Mouse (Mus musculus): Measurements from ENCODE around the gene Pacrg. TPM values are rescaled to one million over a fixed set of nuclear protein-coding genes. Genes with fewer than 3 reads are reported as not detected.

Gene Pacrg
- polyA plus RNA-seq, 1 experiment from 2014 or later = 0.89 TPM

DNA sequence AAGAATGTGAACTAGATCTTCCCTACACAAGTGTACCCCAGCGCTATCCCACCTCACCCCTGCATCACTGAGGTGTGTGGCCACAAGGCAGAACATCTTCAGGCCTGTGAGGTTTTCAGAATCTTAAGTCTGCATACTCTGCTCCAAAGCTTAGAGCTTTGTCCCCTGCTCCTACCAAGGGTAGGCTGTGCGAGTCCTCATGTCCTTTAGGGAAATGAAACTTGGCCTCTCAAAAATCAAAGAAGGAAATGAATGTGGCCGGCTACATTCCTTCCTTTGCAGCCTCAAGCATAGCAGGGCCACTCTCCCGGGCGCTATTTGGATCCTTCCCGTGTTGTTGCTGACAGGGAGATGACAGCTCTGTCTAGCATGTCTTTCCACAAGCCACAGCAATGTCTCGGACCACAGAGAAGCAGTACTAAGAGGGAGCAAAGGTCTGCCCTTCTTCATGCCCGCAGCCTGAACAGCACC lies 469.4 kb downstream of the Pacrg start:
- no peak for DNase-seq (ENCODE audit: low spot score)
- WGBS = 20% methylated on average over 8 of the region's 8 CpGs
- H3K27me3 ChIP-seq (ENCODE audit: insufficient read depth, poor library complexity, severe bottlenecking) = no peaks in the 10 kb centered on the region
- H3K4me1 ChIP-seq = peaks cover 72% of the 10 kb centered on the region
- H3K36me3 ChIP-seq = no peaks in the 10 kb centered on the region
- H3K9me3 ChIP-seq = no peaks in the 10 kb centered on the region
- H3K4me3 ChIP-seq = no peak overlapping the region
- peak overlapping the region; percentile 88 for H3K27ac ChIP-seq

- peaks cover 77% of the 10 kb centered on the region for H3K4me1 ChIP-seq
These were observed 470.0 kb downstream of the Pacrg start for GRCm38 (mm10) chr17:10369961-10370659.

GRCm38 (mm10) chr17:10367044-10367443 lies 473.1 kb downstream of the Pacrg start:
- Histone ChIP-seq H3K36me3 (no peaks in the 10 kb centered on the region), H3K27ac (0 out of 2 replicates have a peak overlapping the region, but pooled peaks have one; percentile 49), H3K4me3 (no peak overlapping the region), H3K4me1 (peaks cover 58% of the 10 kb centered on the region), H3K9me3 (no peaks in the 10 kb centered on the region), H3K27me3 (ENCODE audit: insufficient read depth, poor library complexity, severe bottlenecking) (no peaks in the 10 kb centered on the region)
- 56% methylated on average over 5 of the region's 5 CpGs for WGBS
- no peak for DNase-seq (ENCODE audit: low spot score)

More at GRCm38 (mm10) chr17:10369961-10370659, 470.0 kb downstream of the Pacrg start:
- Histone ChIP-seq H3K27me3 (ENCODE audit: insufficient read depth, poor library complexity, severe bottlenecking) (no peaks in the 10 kb centered on the region), H3K9me3 (no peaks in the 10 kb centered on the region), H3K36me3 (no peaks in the 10 kb centered on the region), H3K27ac (peak overlapping the region; percentile 88), H3K4me3 (no peak overlapping the region)
- 71% methylated on average over 13 of the region's 13 CpGs for WGBS
- DNase-seq (ENCODE audit: low spot score) = no peak

DNA sequence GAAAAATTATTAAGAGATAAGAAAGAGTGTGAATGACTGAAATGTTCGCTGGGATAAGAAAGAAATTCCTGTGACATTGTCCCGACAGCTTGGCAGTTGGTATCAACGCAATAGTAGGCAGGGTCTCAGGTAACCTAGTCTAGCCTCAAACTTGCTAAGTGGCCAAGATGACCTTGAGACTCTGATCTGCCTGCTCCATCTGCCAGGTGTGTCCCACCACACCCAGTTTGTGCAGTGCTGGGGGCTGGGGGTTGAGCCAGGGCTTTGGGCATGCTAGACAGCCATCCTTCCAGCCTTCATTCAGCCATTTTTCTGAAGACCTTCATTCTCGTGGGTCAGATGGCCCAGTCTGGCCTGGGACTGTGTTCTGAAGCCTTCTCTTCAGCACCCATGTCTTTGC lies 473.5 kb downstream of the Pacrg start:
- Histone ChIP-seq H3K4me1 (peaks cover 58% of the 10 kb centered on the region), H3K9me3 (no peaks in the 10 kb centered on the region), H3K27me3 (ENCODE audit: insufficient read depth, poor library complexity, severe bottlenecking) (no peaks in the 10 kb centered on the region), H3K36me3 (no peaks in the 10 kb centered on the region), H3K4me3 (no peak overlapping the region), H3K27ac (peak overlapping the region; percentile 67; the same call in 1 of the 2 replicates)
- DNase-seq (ENCODE audit: low spot score) = no peak
- 72% methylated on average over 4 of the region's 4 CpGs for WGBS

GRCm38 (mm10) chr17:10365501-10366482 lies 474.3 kb downstream of the Pacrg start:
- H3K27me3 ChIP-seq (ENCODE audit: insufficient read depth, poor library complexity, severe bottlenecking) = no peaks in the 10 kb centered on the region
- H3K9me3 ChIP-seq = no peaks in the 10 kb centered on the region
- no peak overlapping the region for H3K4me3 ChIP-seq
- no peaks in the 10 kb centered on the region for H3K36me3 ChIP-seq
- WGBS = 75% methylated on average over 13 of the region's 13 CpGs
- DNase-seq (ENCODE audit: low spot score) = no peak
- peaks cover 52% of the 10 kb centered on the region for H3K4me1 ChIP-seq
- H3K27ac ChIP-seq = peak overlapping the region; percentile 67

DNA sequence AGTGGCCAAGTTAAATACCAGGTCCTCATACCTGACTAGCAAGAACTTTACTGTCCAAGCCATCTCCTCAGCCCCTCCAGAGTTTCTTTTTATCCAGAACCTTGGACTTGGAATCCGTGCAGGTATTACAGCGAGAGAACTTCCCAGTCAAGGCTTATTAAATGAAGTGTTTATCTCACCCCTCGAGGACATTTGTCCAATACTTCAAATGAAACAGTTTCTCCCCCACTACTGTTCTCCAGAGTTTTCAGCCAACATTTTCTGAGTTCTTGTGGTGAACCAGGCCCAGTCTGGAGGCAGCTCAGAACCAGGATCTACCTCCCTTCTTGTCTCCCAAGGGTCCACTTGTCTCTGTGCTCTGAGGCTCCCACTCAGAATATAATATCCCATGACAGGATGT lies 477.0 kb downstream of the Pacrg start:
- DNase-seq (ENCODE audit: low spot score) = no peak
- H3K9me3 ChIP-seq = no peaks in the 10 kb centered on the region
- no peak overlapping the region for H3K4me3 ChIP-seq
- no peaks in the 10 kb centered on the region for H3K36me3 ChIP-seq
- H3K4me1 ChIP-seq = peaks cover 57% of the 10 kb centered on the region
- 77% methylated on average over 3 of the region's 3 CpGs for WGBS
- no peaks in the 10 kb centered on the region for H3K27me3 ChIP-seq (ENCODE audit: insufficient read depth, poor library complexity, severe bottlenecking)
- H3K27ac ChIP-seq = peak overlapping the region; percentile 62; the same call in 1 of the 2 replicates

DNA sequence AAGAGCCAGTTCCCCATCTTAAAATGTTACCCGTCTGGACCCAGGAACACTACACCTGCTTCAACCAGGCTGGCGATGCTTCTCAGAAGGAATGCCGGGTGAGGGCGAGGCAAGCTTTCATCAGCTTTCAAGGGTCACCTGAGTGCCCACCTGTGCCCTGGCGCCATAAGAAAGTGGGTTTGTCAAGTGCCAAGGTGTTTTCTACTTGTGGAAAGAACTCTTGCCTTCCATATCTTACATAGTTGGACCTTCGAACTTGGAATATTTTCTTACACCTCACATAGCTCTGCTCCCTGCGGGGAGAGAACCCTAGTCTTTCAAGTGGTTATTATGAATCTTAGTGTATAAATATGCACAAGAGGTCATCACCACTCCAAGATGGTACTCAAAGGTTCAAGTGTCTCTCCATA lies 478.2 kb downstream of the Pacrg start:
- 71% methylated on average over 7 of the region's 7 CpGs for WGBS
- Histone ChIP-seq H3K9me3 (no peaks in the 10 kb centered on the region), H3K27ac (peak overlapping the region; percentile 42; the same call in 1 of the 2 replicates)

DNA sequence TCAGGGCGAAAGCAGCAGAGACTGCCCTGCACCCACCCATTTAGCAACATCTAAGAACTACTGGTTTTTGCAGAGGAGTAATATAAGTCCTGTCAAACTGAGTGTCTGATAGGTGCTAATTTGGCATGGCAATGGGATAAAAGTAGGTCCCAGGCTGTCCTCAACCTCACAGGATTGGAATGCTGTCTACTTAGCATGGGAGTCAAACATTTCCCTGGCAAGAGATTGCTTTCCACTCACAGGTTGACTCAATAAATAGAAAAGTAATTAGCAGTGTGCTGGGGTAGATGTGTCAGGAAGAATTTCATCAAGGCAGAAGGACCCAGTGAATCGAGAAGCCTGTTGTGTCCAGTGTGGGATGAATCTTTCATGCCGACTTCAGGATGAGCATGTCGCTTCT lies 479.4 kb downstream of the Pacrg start:
- 64% methylated on average over 4 of the region's 4 CpGs for WGBS
- peaks cover 64% of the 10 kb centered on the region for H3K4me1 ChIP-seq
- no peak for DNase-seq (ENCODE audit: low spot score)
- no peak overlapping the region for H3K4me3 ChIP-seq
- H3K9me3 ChIP-seq = no peaks in the 10 kb centered on the region
- H3K27ac ChIP-seq = peak overlapping the region; percentile 79
- H3K27me3 ChIP-seq (ENCODE audit: insufficient read depth, poor library complexity, severe bottlenecking) = no peaks in the 10 kb centered on the region
- no peaks in the 10 kb centered on the region for H3K36me3 ChIP-seq

More for the DNA sequence above, 478.2 kb downstream of the Pacrg start:
- no peaks in the 10 kb centered on the region for H3K36me3 ChIP-seq
- no peak overlapping the region for H3K4me3 ChIP-seq
- peaks cover 61% of the 10 kb centered on the region for H3K4me1 ChIP-seq
- no peaks in the 10 kb centered on the region for H3K27me3 ChIP-seq (ENCODE audit: insufficient read depth, poor library complexity, severe bottlenecking)
- DNase-seq (ENCODE audit: low spot score) = no peak

- peaks cover 63% of the 10 kb centered on the region for H3K4me1 ChIP-seq
These were observed 480.6 kb downstream of the Pacrg start for GRCm38 (mm10) chr17:10359466-10359865.

DNA sequence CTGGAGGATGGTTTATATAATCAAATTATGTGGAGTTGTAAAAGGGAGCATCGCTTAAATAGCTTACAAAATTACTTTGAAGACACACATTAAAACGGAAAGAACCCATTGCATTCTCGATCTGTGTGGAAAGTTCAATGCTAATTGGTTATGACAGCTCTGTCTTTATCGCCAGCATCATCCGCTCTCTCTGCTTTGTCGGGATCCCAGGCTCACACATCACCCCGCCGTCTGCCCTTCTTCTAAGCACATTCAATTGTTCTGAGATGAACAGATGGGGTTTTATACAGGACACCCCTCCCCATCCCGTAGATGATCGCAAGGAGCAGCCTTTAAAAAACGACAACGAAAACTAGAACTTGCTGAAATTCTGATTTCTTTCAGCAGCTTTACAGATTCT lies 482.8 kb downstream of the Pacrg start:
- Histone ChIP-seq H3K27me3 (ENCODE audit: insufficient read depth, poor library complexity, severe bottlenecking) (no peaks in the 10 kb centered on the region), H3K27ac (peak overlapping the region; percentile 87; the same call in 1 of the 2 replicates), H3K4me1 (peaks cover 62% of the 10 kb centered on the region), H3K36me3 (no peaks in the 10 kb centered on the region), H3K4me3 (no peak overlapping the region), H3K9me3 (no peaks in the 10 kb centered on the region)
- 86% methylated on average over 12 of the region's 12 CpGs for WGBS
- no peak for DNase-seq (ENCODE audit: low spot score)

More at GRCm38 (mm10) chr17:10359466-10359865, 480.6 kb downstream of the Pacrg start:
- peak overlapping the region; percentile 87 for H3K27ac ChIP-seq
- no peaks in the 10 kb centered on the region for H3K9me3 ChIP-seq
- DNase-seq (ENCODE audit: low spot score) = peak; percentile 79
- no peaks in the 10 kb centered on the region for H3K36me3 ChIP-seq
- no peaks in the 10 kb centered on the region for H3K27me3 ChIP-seq (ENCODE audit: insufficient read depth, poor library complexity, severe bottlenecking)
- 12% methylated on average over 14 of the region's 14 CpGs for WGBS
- H3K4me3 ChIP-seq = peak overlapping the region; percentile 27; the same call in 1 of the 2 replicates

- no peaks in the 10 kb centered on the region for H3K36me3 ChIP-seq
- H3K9me3 ChIP-seq = no peaks in the 10 kb centered on the region
- no peak overlapping the region for H3K4me3 ChIP-seq
- no peak for DNase-seq (ENCODE audit: low spot score)
- peaks cover 54% of the 10 kb centered on the region for H3K4me1 ChIP-seq
- no peaks in the 10 kb centered on the region for H3K27me3 ChIP-seq (ENCODE audit: insufficient read depth, poor library complexity, severe bottlenecking)
- 50% methylated on average over 6 of the region's 6 CpGs for WGBS
- peak overlapping the region; percentile 69 for H3K27ac ChIP-seq
These were observed 483.8 kb downstream of the Pacrg start for GRCm38 (mm10) chr17:10356294-10356693.

DNA sequence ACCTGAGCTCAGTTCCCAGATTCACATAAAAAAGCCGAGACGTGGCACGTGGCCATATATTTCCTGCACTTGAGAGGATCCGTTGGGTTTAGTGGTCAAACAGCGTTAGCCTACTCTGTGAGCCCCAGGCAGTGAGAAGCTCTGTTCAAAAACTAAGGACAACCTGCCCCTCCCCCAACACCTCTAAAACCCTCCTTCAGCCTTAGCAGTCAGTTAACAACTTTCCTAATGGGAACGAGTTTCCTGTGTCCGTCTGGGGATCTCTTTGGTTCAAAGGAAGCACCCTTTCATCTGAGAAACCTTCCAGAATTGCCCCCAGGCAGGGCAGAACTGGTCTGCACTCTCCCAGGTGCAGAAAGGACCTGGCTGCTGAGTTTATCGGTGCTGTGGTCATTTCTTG lies 484.4 kb downstream of the Pacrg start:
- Histone ChIP-seq H3K4me1 (peaks cover 52% of the 10 kb centered on the region), H3K36me3 (no peaks in the 10 kb centered on the region), H3K27ac (peak overlapping the region; percentile 69; the same call in 1 of the 2 replicates), H3K9me3 (no peaks in the 10 kb centered on the region), H3K27me3 (ENCODE audit: insufficient read depth, poor library complexity, severe bottlenecking) (no peaks in the 10 kb centered on the region), H3K4me3 (no peak overlapping the region)
- WGBS = 25% methylated on average over 8 of the region's 8 CpGs
- DNase-seq (ENCODE audit: low spot score) = no peak

All from heart, embryonic 10.5 days (tissue).